Mouse (Mus musculus): ENCODE data around the gene Hhat. TPM values are rescaled to one million over a fixed set of nuclear protein-coding genes. Genes with fewer than 3 reads are reported as not detected.
A peak's percentile ranks its signal among the peaks of the same experiment; 100 is the strongest.

Hhat gene
- polyA plus RNA-seq, 1 experiment from 2014 or later = 3.6 TPM

GRCm38 (mm10) chr1:192806168-192807157 is 35.4 kb upstream of the Hhat start:
- Histone ChIP-seq H3K36me3 (ENCODE audit: control insufficient read depth, insufficient read depth, low read length) (no peaks in the 10 kb centered on the region), H3K4me2 (replicated peaks; ENCODE audit: low read depth) (no peak overlapping the region), H3K27ac (replicated peaks) (peak overlapping the region; percentile 40; the same call in 1 of the 2 replicates), H3K4me1 (replicated peaks; ENCODE audit: control insufficient read depth, insufficient read depth) (0 out of 2 replicates have a peak, but pooled peaks cover 6% of the 10 kb centered on the region), H3K4me3 (ENCODE audit: low read depth, low read length) (no peak overlapping the region), H3K27me3 (ENCODE audit: control insufficient read depth, insufficient read depth, low read length) (no peaks in the 10 kb centered on the region), H3K9me3 (ENCODE audit: control insufficient read depth, low read length) (no peaks in the 10 kb centered on the region), H3K9ac (ENCODE audit: low read length) (no peak overlapping the region; the same call in 1 of the 2 replicates)
- DNase-seq (ENCODE audit: low spot score) = no peak
- TF ChIP-seq CTCF (IDR thresholded peaks at IDR 0.05; ENCODE audit: low read depth) = no peak
- TF ChIP-seq EP300 (optimal IDR thresholded peaks at IDR 0.05) = no peak
- peak; percentile 55 for ATAC-seq (ENCODE audit: low FRiP score, low TSS enrichment)
- 38% methylated on average over 10 of the region's 10 CpGs for WGBS

DNA sequence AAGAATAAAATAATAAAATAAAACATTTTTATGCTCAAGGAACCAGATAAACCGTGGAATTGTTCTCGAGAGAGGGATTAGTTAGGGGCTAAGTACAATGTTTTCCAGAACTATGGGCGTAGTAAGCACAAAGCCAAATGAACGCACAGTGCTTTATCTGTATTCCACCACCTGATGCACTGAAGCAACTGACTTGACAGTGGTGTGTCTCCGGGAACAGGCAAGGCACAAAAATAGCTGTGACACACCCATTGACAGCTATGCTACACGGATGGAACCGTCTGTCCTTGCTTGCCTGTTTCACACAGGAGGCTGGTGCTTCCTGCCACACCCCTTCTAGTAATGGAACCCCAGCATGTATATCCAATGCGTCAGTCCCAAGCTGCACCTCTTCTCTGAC is 29.3 kb upstream of the Hhat start:
- H3K4me1 ChIP-seq (replicated peaks; ENCODE audit: control insufficient read depth, insufficient read depth) = 0 out of 2 replicates have a peak, but pooled peaks cover 2% of the 10 kb centered on the region
- H3K4me3 ChIP-seq (ENCODE audit: low read depth, low read length) = no peak overlapping the region
- no peaks in the 10 kb centered on the region for H3K9me3 ChIP-seq (ENCODE audit: control insufficient read depth, low read length)
- H3K4me2 ChIP-seq (replicated peaks; ENCODE audit: low read depth) = no peak overlapping the region
- TF ChIP-seq EP300 (optimal IDR thresholded peaks at IDR 0.05) = no peak
- TF ChIP-seq CTCF (IDR thresholded peaks at IDR 0.05; ENCODE audit: low read depth) = no peak
- H3K27me3 ChIP-seq (ENCODE audit: control insufficient read depth, insufficient read depth, low read length) = no peaks in the 10 kb centered on the region
- no peak overlapping the region for H3K27ac ChIP-seq (replicated peaks)
- H3K9ac ChIP-seq (ENCODE audit: low read length) = no peak overlapping the region
- DNase-seq (ENCODE audit: low spot score) (no peak), ATAC-seq (ENCODE audit: low FRiP score, low TSS enrichment) (no peak)
- WGBS = 77% methylated on average over 8 of the region's 8 CpGs
- H3K36me3 ChIP-seq (ENCODE audit: control insufficient read depth, insufficient read depth, low read length) = no peaks in the 10 kb centered on the region

GRCm38 (mm10) chr1:192799165-192799991 is 28.4 kb upstream of the Hhat start:
- DNase-seq (ENCODE audit: low spot score) (no peak), ATAC-seq (ENCODE audit: low FRiP score, low TSS enrichment) (no peak)
- H3K9ac ChIP-seq (ENCODE audit: low read length) = no peak overlapping the region
- H3K36me3 ChIP-seq (ENCODE audit: control insufficient read depth, insufficient read depth, low read length) = no peaks in the 10 kb centered on the region
- TF ChIP-seq EP300 (optimal IDR thresholded peaks at IDR 0.05) (no peak), CTCF (IDR thresholded peaks at IDR 0.05; ENCODE audit: low read depth) (no peak)
- H3K4me3 ChIP-seq (ENCODE audit: low read depth, low read length) = no peak overlapping the region
- 0 out of 2 replicates have a peak, but pooled peaks cover 2% of the 10 kb centered on the region for H3K4me1 ChIP-seq (replicated peaks; ENCODE audit: control insufficient read depth, insufficient read depth)
- H3K4me2 ChIP-seq (replicated peaks; ENCODE audit: low read depth) = no peak overlapping the region
- no peaks in the 10 kb centered on the region for H3K27me3 ChIP-seq (ENCODE audit: control insufficient read depth, insufficient read depth, low read length)
- 52% methylated on average over 10 of the region's 10 CpGs for WGBS
- H3K9me3 ChIP-seq (ENCODE audit: control insufficient read depth, low read length) = no peaks in the 10 kb centered on the region
- peak overlapping the region; percentile 69 for H3K27ac ChIP-seq (replicated peaks)

GRCm38 (mm10) chr1:192798212-192799164 is 27.5 kb upstream of the Hhat start:
- Histone ChIP-seq H3K4me3 (ENCODE audit: low read depth, low read length) (no peak overlapping the region), H3K9me3 (ENCODE audit: control insufficient read depth, low read length) (no peaks in the 10 kb centered on the region), H3K4me2 (replicated peaks; ENCODE audit: low read depth) (no peak overlapping the region), H3K27ac (replicated peaks) (peak overlapping the region; percentile 69), H3K4me1 (replicated peaks; ENCODE audit: control insufficient read depth, insufficient read depth) (0 out of 2 replicates have a peak, but pooled peaks cover 2% of the 10 kb centered on the region), H3K36me3 (ENCODE audit: control insufficient read depth, insufficient read depth, low read length) (no peaks in the 10 kb centered on the region), H3K27me3 (ENCODE audit: control insufficient read depth, insufficient read depth, low read length) (no peaks in the 10 kb centered on the region), H3K9ac (ENCODE audit: low read length) (no peak overlapping the region)
- 39% methylated on average over 16 of the region's 16 CpGs for WGBS
- DNase-seq (ENCODE audit: low spot score) = peak; percentile 37
- no peak for TF ChIP-seq CTCF (IDR thresholded peaks at IDR 0.05; ENCODE audit: low read depth)
- no peak for TF ChIP-seq EP300 (optimal IDR thresholded peaks at IDR 0.05)
- peak; percentile 51; the same call in 1 of the 2 replicates for ATAC-seq (ENCODE audit: low FRiP score, low TSS enrichment)

DNA sequence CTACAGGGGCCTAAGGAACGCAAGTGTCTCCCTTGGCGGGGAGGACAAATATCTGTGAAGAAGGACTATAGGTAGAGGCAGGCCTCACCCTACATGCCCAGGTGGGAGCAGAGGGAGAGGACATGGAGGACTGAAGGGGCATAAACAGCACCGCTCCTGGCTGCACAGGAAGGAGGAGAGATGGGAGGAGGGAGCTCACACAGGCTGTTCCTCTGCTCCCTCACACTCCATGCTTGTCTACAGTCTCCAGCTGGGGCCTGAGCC is 25.9 kb upstream of the Hhat start:
- DNase-seq (ENCODE audit: low spot score) (no peak), ATAC-seq (ENCODE audit: low FRiP score, low TSS enrichment) (no peak)
- Histone ChIP-seq H3K4me2 (replicated peaks; ENCODE audit: low read depth) (no peak overlapping the region), H3K9ac (ENCODE audit: low read length) (no peak overlapping the region), H3K27ac (replicated peaks) (no peak overlapping the region), H3K9me3 (ENCODE audit: control insufficient read depth, low read length) (no peaks in the 10 kb centered on the region), H3K4me3 (ENCODE audit: low read depth, low read length) (no peak overlapping the region), H3K4me1 (replicated peaks; ENCODE audit: control insufficient read depth, insufficient read depth) (0 out of 2 replicates have a peak, but pooled peaks cover 3% of the 10 kb centered on the region), H3K36me3 (ENCODE audit: control insufficient read depth, insufficient read depth, low read length) (no peaks in the 10 kb centered on the region), H3K27me3 (ENCODE audit: control insufficient read depth, insufficient read depth, low read length) (no peaks in the 10 kb centered on the region)
- 88% methylated on average over 3 of the region's 3 CpGs for WGBS
- no peak for TF ChIP-seq EP300 (optimal IDR thresholded peaks at IDR 0.05)
- no peak for TF ChIP-seq CTCF (IDR thresholded peaks at IDR 0.05; ENCODE audit: low read depth)

All from stomach, postnatal 0 days (tissue).